Mouse (Mus musculus) cerebellum, postnatal 36 days (tissue): ENCODE results near the gene Letm1.

Experiments
- DNase-seq, 2 experiments: peaks; one replicate each; pipeline ENCODE4 v3.0.0; 2021 to 2022; ENCODE audit warnings: mixed read lengths in 2 of 2

Letm1 gene

DNA sequence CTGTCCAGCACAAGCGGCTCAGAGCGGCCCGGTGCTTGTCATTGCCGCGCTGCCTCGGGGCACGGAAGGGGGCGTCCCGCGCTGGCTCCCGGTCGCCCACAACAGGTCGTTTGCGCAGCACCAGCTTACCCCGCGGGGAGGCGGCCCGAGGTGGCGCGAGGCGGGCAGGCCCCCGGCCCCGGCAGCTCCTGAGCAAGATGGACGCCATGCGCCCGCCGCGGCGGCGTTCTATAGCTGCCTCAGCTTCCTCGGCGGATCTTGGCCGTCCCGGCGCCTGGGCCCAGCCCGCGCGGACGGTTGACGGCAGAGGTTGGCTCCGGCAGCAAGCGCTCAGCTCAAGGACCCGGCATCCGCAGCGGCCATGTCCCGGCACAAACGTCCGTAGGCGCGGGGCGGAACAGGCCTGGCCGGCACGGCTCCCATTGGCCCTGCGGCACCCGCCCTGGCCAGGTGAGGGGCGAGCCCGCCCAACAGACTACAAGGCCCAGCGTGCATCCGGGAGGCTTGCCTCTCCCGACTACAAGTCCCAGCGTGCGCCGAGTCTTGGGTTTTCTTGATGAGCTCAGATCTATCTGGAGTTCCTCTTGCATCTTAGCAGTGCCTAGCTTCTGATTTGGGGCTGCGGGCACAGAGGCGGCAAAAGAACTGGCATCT is at the start of gene Letm1:
Gene Letm1 (minus strand): TSS at position 473 of the 654 bp plus-strand sequence.
- DNase-seq: peak; percentile 94 to 96

DNA sequence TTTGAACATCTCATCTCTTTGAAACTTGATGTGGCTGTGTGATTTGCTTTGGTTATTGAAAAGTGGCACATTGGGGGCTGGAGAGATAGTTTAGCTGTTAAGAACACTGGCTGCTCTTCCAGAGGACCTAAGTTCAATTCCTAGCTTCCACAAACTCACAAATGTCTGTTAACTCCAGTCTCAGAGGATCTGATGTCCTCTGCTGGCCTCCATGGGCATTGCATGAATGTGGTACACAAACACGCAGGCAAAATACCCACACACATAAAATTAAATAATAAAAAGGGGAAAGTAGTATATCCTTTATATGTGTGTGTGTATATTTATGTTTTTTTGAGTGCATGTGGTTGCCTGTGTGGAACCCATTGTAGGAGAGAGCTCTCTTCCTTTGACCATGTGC is 48.2 kb upstream of the Letm1 start:
- DNase-seq: no peak

DNA sequence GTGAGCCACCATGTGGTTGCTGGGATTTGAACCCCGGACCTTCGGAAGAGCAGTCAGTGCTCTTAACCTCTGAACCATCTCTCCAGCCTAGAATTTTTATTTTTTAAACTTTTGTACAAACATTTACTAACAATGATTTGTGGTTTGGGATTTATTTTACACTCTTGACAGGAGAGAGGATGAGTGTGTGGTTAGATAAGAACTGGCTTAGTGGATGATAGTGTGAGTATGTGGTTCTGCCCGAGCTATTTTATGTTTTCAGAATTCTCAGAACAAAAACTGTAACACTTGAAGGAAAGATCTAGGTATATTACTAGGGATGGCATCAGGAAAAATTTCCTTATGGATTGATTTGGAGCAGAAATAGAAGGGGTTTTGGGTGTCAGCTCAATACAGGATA is 47.3 kb upstream of the Letm1 start:
- DNase-seq: no peak

DNA sequence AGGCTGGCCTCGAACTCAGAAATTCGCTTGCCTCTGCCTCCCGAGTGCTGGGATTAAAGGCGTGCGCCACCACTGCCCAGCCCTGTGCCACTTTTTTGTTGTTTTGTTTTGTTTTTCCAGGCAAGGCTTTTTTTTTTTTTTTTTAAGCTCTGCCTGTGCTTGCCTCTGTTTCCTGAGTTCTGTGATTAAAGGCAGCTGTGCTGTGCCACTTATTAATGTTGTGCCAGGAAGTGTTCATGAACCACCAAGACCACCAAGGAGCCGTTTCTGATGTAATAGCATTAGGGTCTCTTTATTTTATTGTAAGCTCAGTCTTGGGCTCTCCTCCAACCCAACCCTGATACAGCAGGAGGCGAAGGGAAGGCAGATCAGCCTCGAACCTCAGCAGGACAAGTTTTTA is 45.5 kb upstream of the Letm1 start:
- DNase-seq: no peak

GRCm38 (mm10) chr5:33826001-33826400 is 43.4 kb upstream of the Letm1 start:
- DNase-seq: no peak

- no peak for DNase-seq
Measured at GRCm38 (mm10) chr5:33822456-33822855, 39.8 kb upstream of the Letm1 start.

- DNase-seq: no peak
Measured at GRCm38 (mm10) chr5:33821901-33822427, 39.3 kb upstream of the Letm1 start.

DNA sequence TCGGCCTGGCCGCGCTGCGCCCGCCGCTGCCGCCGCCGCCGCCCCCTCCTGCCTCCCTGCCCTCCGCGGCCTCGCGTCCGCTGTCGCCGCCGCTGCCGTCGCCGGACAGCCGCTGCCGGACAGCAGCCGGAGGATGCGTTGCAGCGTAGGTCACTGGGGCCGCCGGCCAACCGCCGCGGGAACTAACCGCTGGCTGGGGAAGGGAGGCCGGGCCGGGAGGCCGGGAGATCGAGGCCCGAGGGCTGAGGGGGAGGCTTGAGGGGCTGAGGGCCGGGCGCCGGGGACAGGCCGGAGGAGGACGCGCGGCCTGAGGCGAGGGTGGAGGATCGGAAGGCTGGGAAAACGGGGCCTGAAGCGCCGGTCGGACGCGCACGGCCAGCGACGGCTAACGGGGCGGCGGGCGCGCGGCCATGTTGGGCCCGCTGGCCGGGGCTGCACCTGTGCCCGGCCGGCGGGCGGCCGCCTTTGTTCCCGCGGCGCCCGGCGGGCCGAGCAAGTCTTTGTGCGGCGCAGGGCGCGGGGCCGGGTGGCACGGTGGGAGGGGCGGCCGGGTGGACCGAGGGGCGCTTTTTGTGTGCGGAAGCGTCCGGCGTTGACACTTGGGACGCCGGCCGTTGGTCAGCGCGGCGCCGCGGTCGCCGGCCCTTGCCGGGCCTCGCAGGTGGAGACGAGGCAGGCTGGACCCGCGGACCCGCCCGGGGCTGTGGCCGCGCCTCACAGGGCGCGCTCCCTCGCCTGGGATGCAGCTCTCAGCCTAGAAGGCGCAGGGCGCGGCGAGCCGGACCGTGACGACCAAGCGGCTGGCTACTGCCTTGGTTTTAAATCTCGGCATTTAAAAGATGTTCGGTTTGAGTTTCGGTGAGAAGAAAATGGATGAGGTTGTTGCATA is 38.4 kb upstream of the Letm1 start:
- peak; percentile 62 to 70 for DNase-seq

- DNase-seq: peak; percentile 87 to 92
Measured at GRCm38 (mm10) chr5:33819876-33820732, 37.5 kb upstream of the Letm1 start, which contains the start of gene Nsd2. Nsd2 (plus strand) TSS chr5:33820725.

DNA sequence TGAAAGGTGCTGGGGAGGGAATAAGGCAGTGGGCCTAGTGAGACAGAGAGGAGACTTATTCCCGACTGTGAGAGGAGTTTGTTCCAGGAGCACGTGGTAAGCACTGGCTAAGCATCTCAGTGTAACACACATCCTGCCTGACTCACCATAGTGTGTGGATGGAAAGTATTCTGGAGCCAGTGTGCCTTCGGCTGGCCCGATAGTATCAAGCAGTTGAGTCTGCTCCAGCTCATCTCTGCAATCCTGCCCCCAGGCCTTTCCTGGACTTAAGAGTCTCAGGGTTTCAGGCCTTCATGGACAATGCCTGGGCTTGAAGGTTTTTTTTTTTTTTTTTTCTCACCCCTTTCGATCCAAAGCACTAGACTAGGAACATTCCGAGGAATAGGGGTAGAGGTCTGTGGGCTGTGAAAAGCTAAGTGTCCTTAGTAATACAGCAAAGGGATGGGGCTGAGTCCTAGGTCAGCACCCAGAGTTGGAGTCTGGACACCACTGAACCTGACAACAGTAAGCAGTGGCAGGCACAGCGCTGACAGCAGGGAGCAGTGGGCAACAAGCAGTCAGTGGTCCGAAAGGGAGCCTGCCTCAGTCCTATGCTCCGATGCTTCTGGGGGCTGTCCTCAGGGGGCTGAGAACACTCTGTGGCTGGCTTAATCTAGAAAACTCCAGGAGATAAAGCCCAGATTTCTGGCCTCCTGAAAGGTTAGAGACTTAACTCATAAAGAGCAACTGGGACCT is 36.7 kb upstream of the Letm1 start:
- peak in 1 of 2 experiments; percentile 16 for DNase-seq

DNA sequence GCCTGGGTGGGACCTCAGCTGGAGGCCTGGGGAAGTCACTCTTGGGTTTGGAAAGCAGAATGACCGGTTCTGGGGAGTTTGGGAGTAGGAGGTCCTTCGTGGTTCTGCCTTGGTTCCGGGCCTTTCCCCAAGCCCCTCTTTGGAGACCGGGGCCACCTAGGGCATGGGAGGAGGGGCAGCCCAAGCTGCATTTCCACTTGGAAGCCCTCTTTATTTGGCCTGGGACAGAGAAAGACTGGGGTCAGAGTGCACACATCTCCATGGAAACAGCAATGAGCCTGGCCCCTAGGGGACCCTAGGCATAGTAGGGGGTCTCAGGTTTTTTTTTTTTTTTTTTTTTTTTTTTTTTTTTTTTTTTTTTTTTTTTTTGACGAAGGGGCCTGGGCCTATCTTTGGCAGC is 35.5 kb upstream of the Letm1 start:
- DNase-seq: no peak

- no peak for DNase-seq
Measured at GRCm38 (mm10) chr5:33816008-33816725, 33.5 kb upstream of the Letm1 start.

- DNase-seq: no peak
Measured at GRCm38 (mm10) chr5:33811519-33811918, 28.9 kb upstream of the Letm1 start.

GRCm38 (mm10) chr5:33803337-33803736 is 20.7 kb upstream of the Letm1 start:
- no peak for DNase-seq

GRCm38 (mm10) chr5:33791912-33792643 is 9.5 kb upstream of the Letm1 start:
- no peak for DNase-seq

- peak in 1 of 2 experiments; percentile 16 for DNase-seq
Measured at GRCm38 (mm10) chr5:33782999-33783390, 378 bp upstream of the Letm1 start.

GRCm38 (mm10) chr5:33781964-33782344 is 663 bp downstream of the Letm1 start:
- no peak for DNase-seq

DNA sequence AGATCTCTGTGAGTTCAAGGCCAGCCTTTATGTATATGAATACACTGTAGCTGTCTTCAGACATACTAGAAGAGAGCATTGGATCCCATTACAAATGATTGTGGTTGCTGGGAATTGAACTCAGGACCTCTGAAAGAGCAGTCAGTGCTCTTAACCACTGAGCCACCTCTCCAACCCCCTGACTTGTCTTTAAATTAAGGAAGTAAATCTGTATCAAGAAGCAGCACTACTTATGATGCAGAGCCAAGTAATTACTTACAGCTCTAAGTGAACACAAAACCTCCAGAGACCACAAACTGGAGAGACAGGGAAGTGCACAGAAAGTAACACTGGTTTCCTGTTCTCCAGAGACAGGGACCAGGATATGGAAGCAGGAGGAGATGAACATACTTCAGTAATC is 5.4 kb downstream of the Letm1 start:
- DNase-seq: no peak

DNA sequence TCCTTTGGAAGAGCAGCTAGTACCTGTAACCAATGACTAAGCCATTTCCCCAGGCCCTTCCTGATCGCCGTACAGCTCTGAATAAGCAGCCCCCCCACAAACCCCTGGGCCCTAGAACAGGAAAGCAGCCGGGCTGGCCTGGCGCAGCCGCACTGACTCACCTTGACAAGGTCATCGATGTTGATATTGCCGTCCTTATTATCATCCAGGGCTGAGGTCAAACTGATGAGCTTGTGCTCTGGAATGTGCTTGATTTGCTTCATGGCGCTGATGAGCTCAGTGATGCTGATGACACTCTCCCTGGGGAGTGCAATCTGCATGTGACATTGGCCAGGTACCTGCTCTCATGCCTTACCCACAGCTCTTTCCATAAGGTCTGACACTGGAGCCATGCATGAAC is 39.1 kb downstream of the Letm1 start:
- DNase-seq: no peak

DNA sequence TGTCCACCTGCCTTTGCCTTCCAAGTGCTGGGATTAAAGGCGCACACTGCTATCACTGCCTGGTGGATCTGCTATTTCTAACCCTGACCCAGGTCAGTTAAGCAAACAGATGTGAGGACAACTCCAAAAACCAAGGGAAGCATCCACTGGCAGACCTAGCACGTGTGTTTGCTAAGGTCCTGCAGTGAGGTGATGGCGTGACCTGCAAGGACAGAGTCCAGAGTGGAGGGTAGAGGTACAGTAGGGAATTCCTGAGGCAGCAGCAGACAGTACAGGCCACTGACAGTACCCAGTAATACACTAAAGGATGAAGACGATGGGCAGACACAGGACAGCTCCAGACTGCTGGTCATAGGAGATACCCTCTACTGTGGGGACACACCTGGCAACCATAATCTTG is 42.1 kb downstream of the Letm1 start:
- no peak for DNase-seq

GRCm38 (mm10) chr5:33738341-33738740 is 44.3 kb downstream of the Letm1 start:
- DNase-seq: no peak
